Mouse (Mus musculus) cerebellum, adult 2 months (tissue): ENCODE measurements around the gene Msi2. TPM values are rescaled to one million over a fixed set of nuclear protein-coding genes. Genes with fewer than 3 reads are reported as not detected.

Source experiments
- DNase-seq, 2 experiments: peaks; one replicate each; pipeline ENCODE4 v3.0.0; 2021
- H3K27ac ChIP-seq: fragments of 200-500 bp; 2 replicates; pipeline ENCODE4 v1.5.1; 2012; ENCODE audit warnings: low read length, control low read depth, inconsistent platforms; ENCODE audit not compliant: insufficient read depth
- H3K27me3 ChIP-seq: fragments of 200-500 bp; 2 replicates; pipeline ENCODE4 v1.6.1; 2012; ENCODE audit warnings: inconsistent platforms, mild to moderate bottlenecking, low read length, moderate library complexity; ENCODE audit not compliant: control insufficient read depth, insufficient read depth
- H3K4me1 ChIP-seq: fragments of 200-500 bp; 2 replicates; pipeline ENCODE4 v1.6.1; 2011; ENCODE audit warnings: low read length; ENCODE audit not compliant: control insufficient read depth, insufficient read depth
- H3K4me3 ChIP-seq: fragments of 200-500 bp; replicated peaks from 2 replicates; pipeline ENCODE3; 2011; ENCODE audit warnings: mild to moderate bottlenecking, low read depth, low read length, control low read depth; ENCODE audit not compliant: insufficient read depth
- CTCF ChIP-seq: fragments of 200-500 bp; IDR thresholded peaks from 2 replicates; pipeline ENCODE4 v1.5.1; 2011; ENCODE audit warnings: low read depth, mild to moderate bottlenecking, control low read depth, low read length, moderate library complexity, borderline replicate concordance; ENCODE audit not compliant: insufficient read depth
- POLR2A ChIP-seq: fragments of 200-500 bp; IDR thresholded peaks from 2 replicates; pipeline ENCODE4 v1.6.1; 2011; ENCODE audit warnings: low read length, control low read depth, borderline replicate concordance; ENCODE audit not compliant: insufficient read depth
- WGBS: fragments of 180-500 bp; shearing (Covaris S2); methylation state at CpG from one replicate; pipeline ENCODE4 v1.1.7; 2018; 5-methylcytosine and 5-hydroxymethylcytosine counted together
- polyA plus RNA-seq: library from polyadenylated mRNA; depleted of rRNA; stranded (reverse); fragments of >200 nt; gene quantifications from 2 replicates; pipeline ENCODE4 v1.2.3, GENCODE M21; 2012

Gene Msi2
- polyA plus RNA-seq, 1 experiment = 87.3 TPM

DNA sequence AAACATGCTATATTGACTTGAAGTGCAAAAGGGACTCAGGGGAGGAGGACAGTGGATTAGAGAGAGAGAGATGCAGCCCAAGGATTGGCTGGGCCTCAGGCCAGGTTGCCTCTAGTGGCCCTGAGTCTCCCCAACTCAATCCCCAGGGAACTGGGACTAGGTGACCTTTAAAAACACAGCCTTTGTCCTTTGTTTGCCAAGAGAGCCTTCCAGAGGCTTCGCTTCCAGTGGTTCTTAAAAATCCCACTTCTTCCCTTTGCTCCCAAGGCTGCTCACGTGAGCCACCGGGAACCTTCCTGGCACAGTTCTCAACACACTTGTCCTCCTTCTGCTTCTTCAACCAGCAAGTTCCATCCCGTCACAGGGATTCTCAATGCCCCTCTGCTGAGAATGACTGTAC lies 159.6 kb downstream of the Msi2 start:
- H3K4me3 ChIP-seq = no peak overlapping the region
- no peaks in the 10 kb centered on the region for H3K27me3 ChIP-seq
- WGBS = 53% methylated on average over 4 of the region's 4 CpGs
- no peak for DNase-seq
- H3K27ac ChIP-seq = no peak overlapping the region
- TF ChIP-seq POLR2A (no peak), CTCF (no peak)
- peaks cover 25% of the 10 kb centered on the region for H3K4me1 ChIP-seq

DNA sequence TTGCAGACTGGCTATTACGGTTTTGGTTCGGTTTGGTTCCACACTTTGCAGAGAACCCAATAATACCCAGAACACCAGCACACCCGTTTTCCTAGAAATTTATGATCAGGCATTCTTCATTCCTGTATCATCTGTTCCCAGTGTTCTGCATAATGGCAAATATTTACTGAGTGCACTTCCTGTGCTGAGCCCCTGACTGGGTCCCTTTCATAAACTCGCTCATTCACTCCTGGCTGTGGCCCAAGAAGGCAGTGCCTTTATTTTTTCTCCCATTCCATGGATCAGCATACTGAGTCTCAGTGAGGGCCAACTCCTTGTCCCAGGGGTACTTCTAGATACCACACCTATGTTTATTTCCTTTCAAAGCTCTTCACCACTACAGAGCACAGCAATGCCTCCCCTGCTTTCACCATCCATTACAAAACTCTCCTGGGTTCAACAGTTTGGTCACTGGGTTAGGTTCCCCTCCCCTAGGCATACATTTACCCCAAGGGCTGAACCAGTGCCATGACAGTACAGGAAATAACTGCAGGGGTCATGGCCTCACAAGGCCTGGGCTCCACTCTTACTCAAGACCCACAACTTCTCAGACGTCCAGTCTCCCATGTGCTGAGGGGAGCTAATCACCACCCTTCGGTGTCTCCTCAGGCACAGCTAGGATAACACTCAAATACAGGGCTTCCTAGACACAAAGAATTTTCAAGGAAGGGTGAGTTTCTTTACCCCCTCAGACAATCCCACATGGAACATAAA lies 160.3 kb downstream of the Msi2 start:
- no peak overlapping the region for H3K4me3 ChIP-seq

DNA sequence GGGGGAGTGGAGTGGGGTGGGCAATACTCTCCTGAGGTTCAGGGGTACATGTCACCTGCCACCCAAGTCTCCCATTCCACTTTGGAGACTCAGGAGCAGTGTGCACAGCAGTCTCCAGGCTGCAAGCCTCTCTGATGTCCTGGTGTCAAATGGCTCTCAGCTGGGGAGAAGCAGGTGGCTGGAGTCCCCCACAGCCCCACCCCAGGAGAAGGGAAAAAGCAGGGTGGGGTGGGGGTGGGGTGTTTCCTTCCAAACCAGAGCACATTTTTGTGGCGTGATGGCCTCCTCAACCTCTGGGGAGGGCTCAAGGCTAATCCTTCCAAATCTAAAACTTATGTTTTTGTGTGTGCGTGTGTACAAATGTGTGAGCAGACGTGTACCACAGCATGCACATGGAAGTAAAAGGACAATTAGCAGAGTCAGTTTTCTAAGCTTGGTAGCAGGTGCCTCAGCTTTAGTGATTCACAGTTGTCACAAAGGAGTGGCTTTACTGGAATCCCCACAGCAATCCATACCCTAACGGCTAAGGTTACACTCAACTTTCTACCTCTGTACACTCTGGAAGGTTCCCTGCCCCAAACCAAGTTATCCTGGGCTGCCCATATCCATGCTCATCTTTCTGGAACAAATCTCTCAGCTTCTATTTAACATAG lies 161.1 kb downstream of the Msi2 start:
- WGBS = 85% methylated on average over 4 of the region's 4 CpGs
- H3K4me3 ChIP-seq = no peak overlapping the region
- no peaks in the 10 kb centered on the region for H3K27me3 ChIP-seq
- peaks cover 36% of the 10 kb centered on the region for H3K4me1 ChIP-seq
- DNase-seq = no peak
- H3K27ac ChIP-seq = no peak overlapping the region
- no peak for TF ChIP-seq CTCF
- no peak for TF ChIP-seq POLR2A

More for the DNA sequence above, 160.3 kb downstream of the Msi2 start:
- no peak overlapping the region for H3K27ac ChIP-seq
- H3K4me1 ChIP-seq = peaks cover 32% of the 10 kb centered on the region
- no peak for DNase-seq
- H3K27me3 ChIP-seq = no peaks in the 10 kb centered on the region
- TF ChIP-seq POLR2A = no peak
- TF ChIP-seq CTCF = no peak
- WGBS = 71% methylated on average over 6 of the region's 6 CpGs

DNA sequence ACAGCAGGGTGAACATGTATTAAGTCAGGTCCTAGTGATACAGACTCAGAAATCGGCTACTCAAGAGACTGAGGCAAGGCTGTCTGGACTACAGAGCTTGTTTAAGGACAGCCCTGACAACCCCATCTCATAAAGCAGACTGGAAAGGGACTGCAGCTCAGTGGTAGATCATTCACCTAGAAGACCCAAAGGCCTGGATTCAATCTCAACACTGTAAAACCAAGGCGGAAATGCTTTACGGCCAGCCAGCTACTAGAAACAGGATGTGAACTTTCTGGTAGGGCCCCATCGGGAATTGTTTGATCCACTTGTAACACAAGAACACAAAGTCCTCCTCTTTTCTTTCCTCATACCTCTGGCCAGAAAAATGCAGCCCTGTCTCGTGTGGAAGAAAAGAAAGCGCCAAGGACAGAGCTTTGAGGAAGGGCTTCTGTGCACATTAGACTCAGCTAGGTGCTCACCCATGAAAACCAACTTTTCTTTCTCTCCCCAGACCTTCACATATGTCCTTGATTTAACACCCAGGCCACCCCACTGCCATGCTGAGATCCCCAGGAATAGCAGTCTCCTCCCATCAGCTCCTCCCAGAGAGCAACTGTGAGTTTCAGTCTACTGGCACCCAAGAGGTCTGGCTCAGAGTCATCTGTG lies 162.3 kb downstream of the Msi2 start:
- Histone ChIP-seq H3K27me3 (no peaks in the 10 kb centered on the region), H3K27ac (no peak overlapping the region), H3K4me3 (no peak overlapping the region), H3K4me1 (peaks cover 45% of the 10 kb centered on the region)
- no peak for DNase-seq
- TF ChIP-seq CTCF = no peak
- TF ChIP-seq POLR2A = no peak
- 77% methylated on average over 6 of the region's 6 CpGs for WGBS

DNA sequence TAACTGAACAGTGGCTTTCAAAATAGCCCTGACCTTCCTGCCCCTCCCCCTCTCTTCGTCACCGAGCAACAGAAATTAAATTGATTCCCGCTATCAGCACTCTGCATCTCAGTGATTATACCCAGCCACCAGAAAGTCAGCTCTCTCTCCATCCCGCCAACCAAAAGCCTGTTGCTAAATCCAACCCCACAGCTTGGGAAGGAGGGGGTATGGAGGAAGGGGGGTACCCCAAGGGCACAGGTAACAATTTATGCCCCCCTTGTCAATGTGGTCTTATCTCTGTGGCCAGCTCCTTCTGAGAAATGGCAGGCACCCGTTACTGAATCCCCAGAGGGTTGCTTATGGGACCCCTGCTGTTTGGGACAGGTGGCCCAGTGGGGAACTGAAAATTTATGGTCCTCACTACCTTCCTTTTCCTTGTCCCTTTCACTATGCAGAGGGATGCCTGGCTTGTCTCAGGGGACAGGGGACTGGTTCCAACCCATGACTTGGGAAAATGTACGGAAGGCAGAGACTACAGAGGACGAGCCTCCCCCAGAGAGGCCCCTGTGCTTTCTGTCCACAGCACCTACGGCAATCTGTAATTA lies 163.0 kb downstream of the Msi2 start:
- DNase-seq = no peak
- no peaks in the 10 kb centered on the region for H3K27me3 ChIP-seq
- 72% methylated on average over 8 of the region's 8 CpGs for WGBS
- H3K4me3 ChIP-seq = no peak overlapping the region
- no peak for TF ChIP-seq CTCF
- TF ChIP-seq POLR2A = no peak
- H3K27ac ChIP-seq = no peak overlapping the region
- peaks cover 46% of the 10 kb centered on the region for H3K4me1 ChIP-seq

DNA sequence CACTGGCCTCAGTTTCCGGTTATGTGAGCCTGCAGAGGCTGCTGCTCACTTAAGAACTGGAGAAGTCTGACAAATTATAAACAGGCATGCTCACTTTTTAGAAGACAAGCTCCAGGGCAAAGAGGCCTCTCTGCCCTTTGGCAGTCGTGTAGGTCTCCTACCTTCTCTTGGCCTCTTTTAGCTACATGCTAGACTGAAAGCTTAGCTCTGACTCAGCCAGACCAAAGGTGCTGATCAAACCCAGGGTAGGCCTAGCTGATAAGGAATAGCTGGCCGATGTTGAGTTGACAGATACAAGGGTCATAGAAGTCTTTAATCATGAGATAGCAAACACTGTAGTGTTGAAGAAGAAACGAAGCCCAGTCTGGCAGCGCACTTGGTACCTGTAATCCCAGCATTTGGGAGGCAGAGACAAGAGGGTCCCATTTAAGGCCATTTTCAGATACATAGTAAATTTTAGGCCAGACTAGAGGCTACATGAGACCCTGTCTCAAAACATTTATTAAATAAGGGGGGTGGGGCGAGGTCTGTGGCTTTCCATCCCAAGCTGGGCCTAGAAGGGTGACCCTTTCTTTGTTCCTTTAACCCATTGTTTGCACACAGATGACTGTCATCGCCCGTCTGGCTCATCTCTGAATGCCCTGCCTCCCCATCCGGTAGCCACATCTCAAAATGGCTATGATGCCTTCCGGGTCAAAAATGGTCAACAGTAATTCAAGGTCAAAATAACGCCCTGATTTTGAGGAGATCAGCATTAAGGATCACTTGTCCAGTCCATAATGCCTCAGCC lies 164.6 kb downstream of the Msi2 start:
- Histone ChIP-seq H3K4me3 (no peak overlapping the region), H3K27me3 (no peaks in the 10 kb centered on the region), H3K4me1 (peaks cover 41% of the 10 kb centered on the region), H3K27ac (peak overlapping the region; percentile 34)
- TF ChIP-seq POLR2A (no peak), CTCF (no peak)
- WGBS = 76% methylated on average over 11 of the region's 11 CpGs
- peak in 1 of 2 experiments; percentile 42 for DNase-seq

DNA sequence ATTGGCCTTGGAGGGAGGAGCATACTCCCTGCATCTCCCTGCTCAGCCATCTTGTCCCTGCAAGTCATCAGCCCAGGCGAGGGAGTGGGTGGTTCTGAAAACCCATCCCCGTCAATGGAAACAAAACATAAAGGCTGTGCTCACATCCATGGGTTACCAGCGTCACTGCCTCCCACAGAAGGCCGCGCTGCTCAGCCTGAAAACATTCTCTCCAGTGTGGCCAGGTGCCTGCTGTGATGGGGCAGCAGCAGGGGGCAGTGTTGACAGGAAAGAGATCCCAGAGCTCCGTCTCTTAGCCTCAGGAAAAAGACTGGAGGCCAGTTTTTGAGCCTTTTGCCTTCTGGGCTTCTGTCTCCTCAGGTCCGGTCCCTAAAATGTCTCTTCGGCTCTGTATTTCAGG lies 165.3 kb downstream of the Msi2 start:
- Histone ChIP-seq H3K27ac (peak overlapping the region; percentile 34), H3K27me3 (no peaks in the 10 kb centered on the region), H3K4me1 (peaks cover 38% of the 10 kb centered on the region), H3K4me3 (no peak overlapping the region)
- DNase-seq = peak; percentile 80
- WGBS = 20% methylated on average over 8 of the region's 8 CpGs
- TF ChIP-seq CTCF (peak; percentile 53; the same call in 1 of the 2 replicates), POLR2A (no peak)
